Mouse (Mus musculus) stomach, embryonic 15.5 days (tissue): ENCODE measurements around the gene Trak1. TPM values are rescaled to one million over a fixed set of nuclear protein-coding genes. Genes with fewer than 3 reads are reported as not detected.

Experiments used
- ATAC-seq: fragments of 200-750 bp; cut with Nextera tagmentation; 2 replicates; pipeline ENCODE4 v1.8.0; 2017; ENCODE audit warnings: low read depth, moderate number of reproducible peaks, moderate TSS enrichment; ENCODE audit not compliant: insufficient read depth, low FRiP score
- H3K27ac ChIP-seq: fragments of 300-500 bp; sonication (generic); 2 replicates; pipeline ENCODE4 v1.5.1; 2015; ENCODE audit warnings: mild to moderate bottlenecking, inconsistent platforms
- H3K27me3 ChIP-seq: fragments of 300-500 bp; sonication (generic); replicated peaks from 2 replicates; pipeline ENCODE4 v1.6.1; 2015; ENCODE audit warnings: inconsistent platforms
- H3K36me3 ChIP-seq: fragments of 300-500 bp; sonication (generic); 2 replicates; pipeline ENCODE4 v1.6.1; 2015; ENCODE audit warnings: inconsistent platforms
- H3K4me1 ChIP-seq: fragments of 300-500 bp; sonication (generic); 2 replicates; pipeline ENCODE4 v1.6.1; 2015; ENCODE audit warnings: inconsistent platforms
- H3K4me2 ChIP-seq: fragments of 300-500 bp; sonication (generic); 2 replicates; pipeline ENCODE4 v1.6.1; 2015; ENCODE audit warnings: mild to moderate bottlenecking, inconsistent platforms
- H3K4me3 ChIP-seq: fragments of 300-500 bp; sonication (generic); replicated peaks from 2 replicates; pipeline ENCODE4 v1.5.1; 2015; ENCODE audit warnings: inconsistent platforms
- H3K9ac ChIP-seq: fragments of 300-500 bp; sonication (generic); 2 replicates; pipeline ENCODE4 v1.6.1; 2015; ENCODE audit warnings: inconsistent platforms
- H3K9me3 ChIP-seq: fragments of 300-500 bp; sonication (generic); 2 replicates; pipeline ENCODE4 v1.6.1; 2016; ENCODE audit warnings: inconsistent platforms
- WGBS: fragments of 180-500 bp; shearing (Covaris S2); methylation state at CpG from one replicate; pipeline ENCODE4 v1.1.7; 2015; 5-methylcytosine and 5-hydroxymethylcytosine counted together
- polyA plus RNA-seq: library from polyadenylated mRNA; unstranded; fragments of >200 nt; fragmentation: Nextera tagmentation; extraction: Ambion mirVana; gene quantifications from 2 replicates; pipeline ENCODE4 v1.2.1, GENCODE M21; 2015

Gene Trak1
- polyA plus RNA-seq, 1 experiment from 2014 or later: 20.7 TPM

GRCm38 (mm10) chr9:121458466-121458865, 161.2 kb downstream of the Trak1 start:
- no peak overlapping the region for H3K9ac ChIP-seq
- peaks cover 41% of the 10 kb centered on the region for H3K36me3 ChIP-seq
- 24% methylated on average over 8 of the region's 8 CpGs for WGBS
- H3K27me3 ChIP-seq: no peaks in the 10 kb centered on the region
- H3K4me2 ChIP-seq: no peak overlapping the region
- no peaks in the 10 kb centered on the region for H3K9me3 ChIP-seq
- H3K4me1 ChIP-seq: no peaks in the 10 kb centered on the region
- H3K4me3 ChIP-seq: no peak overlapping the region
- H3K27ac ChIP-seq: no peak overlapping the region
- no peak for ATAC-seq

- no peaks in the 10 kb centered on the region for H3K4me1 ChIP-seq
- ATAC-seq: peak; percentile 9; the same call in 1 of the 2 replicates
Measured at GRCm38 (mm10) chr9:121459950-121460349, 162.6 kb downstream of the Trak1 start.

DNA sequence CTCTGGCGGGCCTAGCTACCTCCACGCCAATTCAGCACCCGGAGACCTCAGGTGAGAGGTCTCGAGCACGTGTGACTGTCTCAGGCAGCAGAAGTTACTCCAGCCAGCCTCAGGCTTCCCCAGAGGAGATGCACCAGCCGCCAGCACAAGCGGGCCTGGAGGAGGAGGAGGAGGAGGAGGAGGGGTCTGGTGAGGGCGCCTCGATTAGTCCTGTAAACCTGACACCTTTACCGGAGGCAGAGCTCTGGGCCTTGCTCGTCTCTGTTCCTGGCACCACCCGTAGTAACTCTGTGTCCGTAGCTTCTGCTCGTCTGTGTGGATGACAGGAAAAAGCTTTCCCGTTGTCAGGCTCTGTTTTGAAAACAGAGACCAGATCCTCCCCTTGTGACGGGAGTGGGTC, 163.2 kb downstream of the Trak1 start:
- Histone ChIP-seq H3K4me3 (no peak overlapping the region), H3K4me2 (no peak overlapping the region), H3K9ac (no peak overlapping the region), H3K4me1 (no peaks in the 10 kb centered on the region), H3K36me3 (peaks cover 28% of the 10 kb centered on the region), H3K27ac (no peak overlapping the region), H3K27me3 (no peaks in the 10 kb centered on the region), H3K9me3 (no peaks in the 10 kb centered on the region)
- no peak for ATAC-seq
- WGBS: 66% methylated on average over 16 of the region's 16 CpGs

More at GRCm38 (mm10) chr9:121459950-121460349, 162.6 kb downstream of the Trak1 start:
- WGBS: 58% methylated on average over 2 of the region's 2 CpGs
- Histone ChIP-seq H3K9me3 (no peaks in the 10 kb centered on the region), H3K27ac (no peak overlapping the region), H3K27me3 (no peaks in the 10 kb centered on the region), H3K9ac (no peak overlapping the region), H3K4me3 (no peak overlapping the region), H3K4me2 (no peak overlapping the region), H3K36me3 (peaks cover 28% of the 10 kb centered on the region)

- H3K9ac ChIP-seq: no peak overlapping the region
- no peak overlapping the region for H3K4me2 ChIP-seq
- 89% methylated on average over 11 of the region's 11 CpGs for WGBS
- ATAC-seq: no peak
- H3K9me3 ChIP-seq: no peaks in the 10 kb centered on the region
- H3K4me1 ChIP-seq: no peaks in the 10 kb centered on the region
- H3K4me3 ChIP-seq: no peak overlapping the region
- H3K27me3 ChIP-seq: no peaks in the 10 kb centered on the region
- H3K36me3 ChIP-seq: peaks cover 5% of the 10 kb centered on the region
- no peak overlapping the region for H3K27ac ChIP-seq
Measured at GRCm38 (mm10) chr9:121467460-121467859, 170.2 kb downstream of the Trak1 start.

DNA sequence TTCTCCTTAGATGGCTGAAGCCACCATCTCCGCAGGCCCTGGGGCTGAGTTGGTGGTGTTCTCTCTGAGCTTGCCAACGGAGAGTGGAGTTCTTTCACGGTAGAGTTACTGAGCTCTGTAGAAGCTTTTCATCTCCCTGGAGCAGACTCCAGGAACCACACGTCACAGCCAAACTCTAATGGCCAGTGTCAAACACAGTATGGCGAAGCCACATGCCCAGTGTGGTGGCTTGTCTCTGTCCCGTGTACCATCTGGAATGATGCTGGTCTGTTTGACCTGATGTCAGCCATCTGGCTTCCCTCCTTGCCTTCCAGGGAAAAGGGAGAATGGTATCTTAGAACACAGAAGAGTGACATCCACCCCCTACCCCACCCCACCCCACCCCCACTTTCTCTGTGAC, 172.4 kb downstream of the Trak1 start:
- no peaks in the 10 kb centered on the region for H3K9me3 ChIP-seq
- H3K4me1 ChIP-seq: no peaks in the 10 kb centered on the region
- no peak overlapping the region for H3K9ac ChIP-seq
- H3K27me3 ChIP-seq: no peaks in the 10 kb centered on the region
- H3K36me3 ChIP-seq: peaks cover 7% of the 10 kb centered on the region
- no peak overlapping the region for H3K4me2 ChIP-seq
- H3K4me3 ChIP-seq: no peak overlapping the region
- 77% methylated on average over 6 of the region's 6 CpGs for WGBS
- no peak overlapping the region for H3K27ac ChIP-seq
- no peak for ATAC-seq

GRCm38 (mm10) chr9:121474771-121475170, 177.5 kb downstream of the Trak1 start:
- Histone ChIP-seq H3K27me3 (no peaks in the 10 kb centered on the region), H3K9ac (no peak overlapping the region), H3K4me2 (no peak overlapping the region), H3K27ac (no peak overlapping the region), H3K36me3 (peaks cover 7% of the 10 kb centered on the region; the same call in 1 of the 2 replicates), H3K9me3 (no peaks in the 10 kb centered on the region), H3K4me3 (no peak overlapping the region), H3K4me1 (peaks cover 3% of the 10 kb centered on the region; the same call in 1 of the 2 replicates)
- WGBS: 79% methylated on average over 5 of the region's 5 CpGs
- ATAC-seq: no peak

GRCm38 (mm10) chr9:121475488-121476452, 178.5 kb downstream of the Trak1 start:
- H3K4me1 ChIP-seq: peaks cover 3% of the 10 kb centered on the region; the same call in 1 of the 2 replicates
- H3K36me3 ChIP-seq: peaks cover 7% of the 10 kb centered on the region; the same call in 1 of the 2 replicates
- WGBS: 75% methylated on average over 16 of the region's 16 CpGs
- ATAC-seq: no peak
- no peaks in the 10 kb centered on the region for H3K9me3 ChIP-seq
- no peak overlapping the region for H3K4me2 ChIP-seq
- no peak overlapping the region for H3K9ac ChIP-seq
- no peaks in the 10 kb centered on the region for H3K27me3 ChIP-seq
- no peak overlapping the region for H3K4me3 ChIP-seq
- H3K27ac ChIP-seq: no peak overlapping the region

- H3K4me3 ChIP-seq: peak overlapping the region; percentile 27
- H3K9ac ChIP-seq: no peak overlapping the region
- WGBS: 10% methylated on average over 15 of the region's 15 CpGs
Measured at GRCm38 (mm10) chr9:121477305-121477911, 180.1 kb downstream of the Trak1 start.

GRCm38 (mm10) chr9:121479453-121479852, 182.2 kb downstream of the Trak1 start:
- Histone ChIP-seq H3K9me3 (no peaks in the 10 kb centered on the region), H3K4me3 (no peak overlapping the region), H3K9ac (no peak overlapping the region), H3K4me2 (no peak overlapping the region), H3K27me3 (no peaks in the 10 kb centered on the region), H3K36me3 (no peaks in the 10 kb centered on the region), H3K27ac (no peak overlapping the region), H3K4me1 (peaks cover 3% of the 10 kb centered on the region; the same call in 1 of the 2 replicates)
- no peak for ATAC-seq
- WGBS: 24% methylated on average over 5 of the region's 5 CpGs

More at GRCm38 (mm10) chr9:121477305-121477911, 180.1 kb downstream of the Trak1 start:
- Histone ChIP-seq H3K4me2 (peak overlapping the region; percentile 49), H3K4me1 (peaks cover 3% of the 10 kb centered on the region; the same call in 1 of the 2 replicates), H3K27me3 (no peaks in the 10 kb centered on the region), H3K9me3 (no peaks in the 10 kb centered on the region), H3K36me3 (peaks cover 6% of the 10 kb centered on the region; the same call in 1 of the 2 replicates), H3K27ac (no peak overlapping the region)
- no peak for ATAC-seq

DNA sequence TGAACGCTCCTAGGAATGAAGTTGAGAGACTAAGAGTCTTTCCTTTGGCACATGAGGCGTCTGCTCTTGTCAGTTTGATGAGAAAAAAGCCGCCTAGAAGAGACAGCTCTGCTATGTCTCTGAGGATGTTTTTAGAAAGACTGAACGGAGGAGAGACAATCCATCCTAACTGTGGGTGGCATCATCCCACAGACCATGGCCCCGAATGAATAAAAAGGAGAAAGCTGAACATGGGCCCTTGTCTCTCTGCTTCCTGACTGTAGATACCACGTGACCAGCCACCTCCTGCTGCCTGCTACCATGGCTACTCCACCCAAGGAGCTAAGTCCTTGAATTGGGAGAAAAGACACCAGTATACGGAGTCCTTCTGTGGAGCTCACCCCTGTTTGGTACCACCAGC, 189.9 kb downstream of the Trak1 start:
- Histone ChIP-seq H3K36me3 (no peaks in the 10 kb centered on the region), H3K27me3 (peaks cover 10% of the 10 kb centered on the region; the same call in 1 of the 2 replicates), H3K4me1 (0 out of 2 replicates have a peak, but pooled peaks cover 3% of the 10 kb centered on the region), H3K4me2 (no peak overlapping the region), H3K9me3 (no peaks in the 10 kb centered on the region), H3K4me3 (no peak overlapping the region), H3K9ac (no peak overlapping the region), H3K27ac (no peak overlapping the region)
- 65% methylated on average over 7 of the region's 7 CpGs for WGBS
- no peak for ATAC-seq

DNA sequence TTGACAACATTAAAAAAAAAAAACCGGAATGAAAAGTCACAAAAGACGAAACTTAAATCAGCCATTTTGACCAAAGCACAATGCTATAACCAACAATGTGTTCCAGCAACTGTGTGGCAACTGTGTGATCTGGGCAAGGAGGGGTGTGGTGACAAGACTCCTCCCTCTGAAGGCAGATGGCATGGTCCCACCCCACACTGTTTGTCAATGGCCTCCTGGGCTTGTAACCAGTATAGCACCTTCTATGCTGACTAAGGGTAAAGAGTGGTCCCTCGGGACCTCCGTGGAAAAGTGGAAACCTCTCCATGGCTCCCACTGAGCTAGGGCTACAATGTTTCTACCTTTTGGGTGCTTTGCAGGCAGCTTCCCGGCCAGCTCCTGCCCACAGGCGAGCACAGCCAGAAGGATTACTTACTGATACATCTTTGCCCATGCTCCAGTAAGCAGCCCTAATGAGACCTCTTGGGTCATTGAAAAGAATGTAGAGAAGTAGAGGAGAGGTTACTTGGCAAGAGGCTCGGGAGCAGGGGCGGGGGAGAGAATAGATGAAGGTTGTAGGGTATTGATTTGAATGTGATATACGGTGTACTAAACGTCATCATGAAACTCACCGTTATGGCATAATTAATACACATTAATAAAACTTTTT, 194.4 kb downstream of the Trak1 start:
- H3K36me3 ChIP-seq: no peaks in the 10 kb centered on the region
- no peaks in the 10 kb centered on the region for H3K9me3 ChIP-seq
- 79% methylated on average over 11 of the region's 11 CpGs for WGBS
- H3K27ac ChIP-seq: no peak overlapping the region
- ATAC-seq: no peak
- no peak overlapping the region for H3K4me3 ChIP-seq
- no peak overlapping the region for H3K9ac ChIP-seq
- peaks cover 16% of the 10 kb centered on the region; the same call in 1 of the 2 replicates for H3K4me1 ChIP-seq
- H3K4me2 ChIP-seq: no peak overlapping the region
- peaks cover 53% of the 10 kb centered on the region for H3K27me3 ChIP-seq
